Mouse (Mus musculus): ENCODE measurements around the gene Zic3.

Zic3 gene

DNA sequence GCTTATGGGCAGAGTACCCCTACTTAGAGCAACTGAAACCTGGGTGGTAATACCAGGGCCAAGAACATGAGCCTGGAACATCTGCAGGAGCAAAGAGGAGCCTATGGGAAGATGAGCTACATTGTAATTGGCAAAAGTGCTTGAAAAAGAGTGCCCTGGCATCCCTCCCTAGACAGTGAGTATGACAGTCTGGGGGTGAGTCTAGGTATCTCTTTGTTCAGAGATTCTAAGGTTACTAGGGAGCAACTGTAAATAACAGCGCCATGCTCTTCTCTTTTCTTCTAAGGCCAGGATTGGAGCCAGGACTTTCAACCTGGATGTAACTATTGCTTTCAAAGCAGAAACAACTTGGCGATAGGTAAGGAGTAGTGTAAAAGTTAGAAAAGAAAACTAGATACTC is at the start of gene Zic3:
Gene Zic3 (plus strand): TSS at position 301 of the 400 bp plus-strand sequence.
- DNase-seq (ENCODE audit: low read depth), result no peak

DNA sequence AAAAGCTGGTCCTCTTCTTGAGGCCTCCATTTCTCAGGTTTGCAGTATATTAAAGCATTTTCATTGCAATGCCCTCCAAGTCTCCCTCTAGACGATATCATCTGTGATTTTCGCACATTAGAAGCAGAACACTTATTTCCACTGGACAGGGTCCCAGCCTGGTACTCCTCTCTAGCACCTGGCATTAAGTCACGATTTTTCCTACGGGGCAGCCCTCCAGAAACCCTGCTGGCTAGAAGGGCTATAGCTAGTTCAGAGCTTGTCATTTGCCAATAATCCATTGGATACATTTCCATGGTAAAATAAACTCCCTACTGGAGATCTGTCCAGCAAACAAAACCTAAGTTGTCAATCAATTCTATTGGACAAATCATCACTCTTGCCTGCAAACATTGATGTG is 40.1 kb upstream of the Zic3 start:
- DNase-seq (ENCODE audit: low read depth), result no peak

DNA sequence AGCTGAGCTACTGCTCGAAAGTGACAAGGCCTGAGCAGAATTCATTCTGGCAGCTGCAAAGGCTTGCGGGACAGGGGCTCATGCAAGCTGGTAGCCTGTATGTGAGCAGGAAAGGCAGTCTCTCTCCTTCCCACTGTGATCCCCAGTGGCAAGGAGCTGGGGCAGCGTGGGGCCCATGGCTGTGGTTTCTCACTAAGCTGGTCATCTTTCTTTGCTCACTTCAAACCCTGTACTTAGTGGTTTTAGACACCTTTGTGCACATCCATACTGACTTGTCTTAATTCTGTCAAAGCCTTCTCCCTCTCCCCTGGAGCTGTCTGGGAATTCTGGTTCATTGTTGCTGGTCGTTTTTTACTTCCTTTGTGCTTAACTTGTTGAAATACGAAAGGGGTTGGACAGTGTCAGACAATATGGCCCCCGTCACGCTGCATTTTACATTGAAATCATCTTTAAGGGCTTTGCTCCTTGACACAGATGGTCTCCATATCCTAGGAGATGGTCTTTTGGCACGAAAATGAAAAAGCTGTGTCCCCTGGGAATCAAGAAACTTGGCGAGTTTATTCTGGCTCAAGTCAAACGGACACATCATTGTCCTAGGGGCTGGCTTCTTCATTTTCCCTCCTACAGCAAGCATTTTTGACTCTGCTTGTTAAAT is 34.9 kb upstream of the Zic3 start:
- DNase-seq (ENCODE audit: low read depth), result no peak

DNA sequence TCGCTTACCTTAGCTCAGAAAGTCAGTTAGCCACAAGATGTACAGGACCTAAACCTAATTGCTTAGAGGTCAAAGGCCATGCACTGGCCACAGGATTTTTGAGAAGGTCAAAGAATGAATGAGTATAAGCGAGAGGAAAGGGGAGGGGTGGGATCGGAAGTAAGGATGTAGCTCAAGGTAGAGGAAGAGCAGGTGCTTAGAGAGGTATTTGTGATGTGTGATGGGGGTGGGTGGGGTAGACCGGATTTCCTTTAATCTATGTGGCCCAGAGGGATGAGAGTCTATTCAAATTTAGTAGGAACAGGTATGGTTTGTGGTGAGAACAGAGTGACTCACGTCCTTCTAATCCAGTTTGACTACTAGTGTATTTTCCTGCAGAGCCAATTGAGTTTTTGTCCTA is 9.1 kb upstream of the Zic3 start:
- no peak for DNase-seq (ENCODE audit: low read depth)

DNA sequence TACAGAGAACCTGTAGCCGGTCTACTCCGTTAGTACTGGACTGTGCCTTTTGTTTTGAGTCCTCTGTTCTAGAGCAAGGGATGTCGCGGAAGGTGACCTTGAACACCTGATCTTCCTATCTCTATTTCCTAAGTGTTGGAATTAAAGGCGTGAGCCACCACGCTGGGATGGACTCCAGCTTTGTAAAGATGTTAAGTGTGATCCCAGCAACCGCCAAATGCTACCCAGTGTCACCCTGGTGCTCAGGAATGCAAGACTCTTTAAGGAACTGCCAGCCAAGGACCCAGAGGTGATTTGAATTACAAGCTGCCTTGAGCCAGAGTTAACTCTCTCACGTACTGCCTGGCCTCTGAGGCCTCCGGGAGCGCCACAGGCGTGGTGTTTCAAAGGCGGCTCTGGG is 8.4 kb upstream of the Zic3 start:
- no peak for DNase-seq (ENCODE audit: low read depth)

DNA sequence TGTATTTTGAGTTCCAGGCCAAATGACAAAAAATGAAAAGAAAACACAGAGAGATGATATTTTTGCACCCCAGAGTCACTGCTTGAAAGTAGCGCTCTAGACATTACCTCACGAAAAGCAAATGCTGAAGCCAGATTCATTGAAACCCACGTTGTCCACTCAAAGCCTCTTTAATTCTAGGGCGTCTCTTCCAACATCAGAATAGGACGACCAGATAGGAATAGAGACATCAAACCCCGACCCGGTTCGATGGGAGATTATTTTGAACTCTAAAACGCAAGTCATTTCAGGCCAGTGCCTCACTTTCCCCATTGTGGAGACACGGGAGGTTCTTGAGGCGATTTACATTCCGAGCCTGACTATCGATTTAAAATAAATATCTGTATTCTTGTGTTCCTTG is 7.7 kb upstream of the Zic3 start:
- DNase-seq (ENCODE audit: low read depth), result no peak

DNA sequence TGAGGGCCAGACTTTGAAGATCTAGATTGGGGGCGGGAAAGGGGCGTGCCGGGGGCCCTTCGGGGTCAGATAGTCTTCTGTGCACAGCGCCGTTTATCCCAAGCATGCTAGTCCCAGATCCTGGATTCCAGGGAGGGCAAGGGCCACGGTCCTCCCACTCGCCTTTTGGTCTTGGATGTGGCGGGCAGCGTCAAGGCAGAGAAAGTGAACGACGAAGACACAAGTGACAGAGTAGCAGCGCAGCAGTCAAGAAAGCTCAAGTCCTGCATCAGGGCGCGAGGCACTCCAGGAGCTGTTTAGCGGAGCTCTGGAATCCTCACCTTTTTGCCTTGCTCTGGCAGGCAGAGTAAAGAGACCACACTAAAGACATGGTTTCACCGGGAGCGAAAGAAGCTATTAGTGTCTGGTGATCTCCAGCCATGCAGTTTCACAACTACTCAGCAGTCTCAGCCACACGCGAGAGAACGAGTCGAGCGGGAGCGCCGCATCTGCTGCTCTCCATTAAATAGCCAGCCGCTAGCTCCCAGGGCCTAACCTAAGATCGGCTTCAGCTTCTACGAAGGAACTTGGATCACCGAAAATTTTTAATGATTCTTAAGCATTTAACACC is 7.1 kb upstream of the Zic3 start:
- DNase-seq (ENCODE audit: low read depth), result no peak

DNA sequence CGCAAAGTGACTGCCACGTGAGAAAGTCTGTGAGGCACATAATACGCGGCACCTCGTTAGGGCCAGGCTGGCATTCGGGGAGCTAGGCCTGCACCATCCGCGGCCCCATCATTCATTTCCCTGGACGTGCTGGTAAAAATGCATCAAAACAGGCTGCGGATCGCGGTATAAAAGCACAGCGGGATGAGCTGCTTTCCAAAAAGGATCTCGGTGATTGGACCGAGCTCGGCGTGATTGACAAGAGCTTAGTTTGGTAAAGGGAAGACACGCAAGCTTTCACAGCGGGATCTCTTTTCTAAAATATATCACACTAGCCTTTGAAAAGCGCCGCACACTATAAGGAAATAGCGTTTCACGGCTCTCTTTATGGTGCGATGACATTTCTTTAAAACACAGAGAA is 3.8 kb upstream of the Zic3 start:
- DNase-seq (ENCODE audit: low read depth), result no peak

DNA sequence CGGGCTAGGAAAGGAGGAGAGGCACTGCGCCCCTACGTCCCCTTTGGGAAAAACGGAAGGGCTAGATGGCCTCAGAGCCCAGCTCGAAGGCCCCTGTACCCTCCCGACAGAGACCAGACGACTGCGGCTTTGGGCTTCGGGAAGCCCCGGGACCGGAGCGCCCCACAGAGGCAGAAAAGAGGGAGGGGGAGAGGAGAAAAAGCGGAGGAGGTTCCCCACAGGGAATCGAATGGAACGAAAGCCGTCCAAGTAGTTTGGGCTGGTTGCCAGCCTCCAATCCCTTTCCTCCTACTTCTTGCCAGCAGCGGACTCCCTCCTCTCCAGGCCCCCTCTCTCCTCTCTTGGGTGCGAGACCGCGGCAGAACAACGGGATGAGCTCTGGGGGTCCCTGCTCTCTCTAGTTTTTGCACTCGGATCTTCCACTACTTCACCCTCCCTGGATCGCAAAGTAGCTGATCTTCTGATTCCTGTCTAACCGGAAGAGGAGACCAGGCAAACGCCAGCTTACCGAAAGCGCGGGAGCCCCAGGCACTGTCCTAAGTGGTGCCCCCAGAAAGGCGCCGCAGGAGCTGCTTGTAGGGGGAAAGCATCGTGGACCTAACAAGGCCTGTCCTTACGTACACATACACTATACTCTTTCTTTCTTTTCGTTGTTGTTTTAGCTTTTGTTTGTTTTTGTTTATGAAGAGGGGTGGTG is 3.1 kb upstream of the Zic3 start:
- no peak for DNase-seq (ENCODE audit: low read depth)

DNA sequence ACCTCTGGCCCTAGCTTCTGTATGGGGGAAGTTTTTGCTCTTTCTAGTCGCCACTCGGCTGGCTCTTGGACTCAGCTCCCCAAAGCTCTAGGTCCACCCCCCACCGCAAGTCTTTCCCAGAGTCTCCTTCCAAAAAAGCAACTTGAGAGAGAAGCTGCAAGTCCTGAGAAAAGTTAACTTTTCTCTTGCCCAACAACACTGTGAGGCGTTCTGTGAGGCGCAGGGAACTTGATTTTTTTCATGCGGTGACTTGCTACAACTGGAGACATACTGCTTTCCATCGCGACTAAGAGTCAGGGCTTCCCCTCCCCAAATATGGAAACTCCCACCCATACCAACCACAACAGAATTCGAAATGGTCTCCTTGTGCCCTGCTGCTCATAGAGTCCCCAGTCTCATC is 5.1 kb downstream of the Zic3 start:
- no peak for DNase-seq (ENCODE audit: low read depth)

DNA sequence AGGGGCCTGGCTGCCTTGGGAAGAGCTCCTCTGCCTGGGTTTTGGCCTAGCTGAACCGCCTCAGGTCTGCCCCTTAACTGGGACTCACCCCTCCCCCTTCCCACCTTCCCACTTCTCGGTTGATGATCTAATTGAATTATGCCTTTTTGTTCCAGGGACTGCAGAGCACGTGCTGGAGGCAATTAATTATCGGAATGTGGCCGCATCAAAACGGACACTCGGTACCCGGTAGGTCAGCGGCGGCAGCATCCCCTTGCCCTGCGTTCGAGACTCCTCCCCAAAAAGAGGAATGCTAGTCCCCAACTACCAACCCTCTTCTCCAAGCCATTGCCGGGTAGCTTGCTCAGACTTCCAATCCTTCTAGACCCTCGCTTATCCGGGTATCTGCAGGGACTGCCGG is 5.6 kb downstream of the Zic3 start:
- DNase-seq (ENCODE audit: low read depth), result no peak

DNA sequence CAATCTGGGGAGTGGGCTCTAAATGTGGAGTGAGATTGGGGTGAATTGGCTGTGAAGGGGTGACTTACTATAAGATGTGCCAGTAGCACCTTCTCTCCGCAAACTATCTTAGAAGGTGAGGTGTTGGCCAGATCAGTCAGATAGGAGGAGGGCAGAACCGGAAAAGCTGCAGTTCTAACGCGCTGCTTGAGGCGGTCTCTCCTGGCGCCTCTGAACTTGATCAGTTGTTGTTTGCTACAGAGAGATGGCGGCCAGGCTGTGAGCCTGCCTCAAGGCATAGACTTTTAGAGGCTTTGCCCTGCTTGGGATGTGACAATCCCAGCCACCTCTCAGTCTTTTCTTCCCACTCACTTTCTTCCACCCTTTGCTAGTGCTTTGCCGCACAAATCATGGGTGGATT is 6.4 kb downstream of the Zic3 start:
- DNase-seq (ENCODE audit: low read depth), result no peak

DNA sequence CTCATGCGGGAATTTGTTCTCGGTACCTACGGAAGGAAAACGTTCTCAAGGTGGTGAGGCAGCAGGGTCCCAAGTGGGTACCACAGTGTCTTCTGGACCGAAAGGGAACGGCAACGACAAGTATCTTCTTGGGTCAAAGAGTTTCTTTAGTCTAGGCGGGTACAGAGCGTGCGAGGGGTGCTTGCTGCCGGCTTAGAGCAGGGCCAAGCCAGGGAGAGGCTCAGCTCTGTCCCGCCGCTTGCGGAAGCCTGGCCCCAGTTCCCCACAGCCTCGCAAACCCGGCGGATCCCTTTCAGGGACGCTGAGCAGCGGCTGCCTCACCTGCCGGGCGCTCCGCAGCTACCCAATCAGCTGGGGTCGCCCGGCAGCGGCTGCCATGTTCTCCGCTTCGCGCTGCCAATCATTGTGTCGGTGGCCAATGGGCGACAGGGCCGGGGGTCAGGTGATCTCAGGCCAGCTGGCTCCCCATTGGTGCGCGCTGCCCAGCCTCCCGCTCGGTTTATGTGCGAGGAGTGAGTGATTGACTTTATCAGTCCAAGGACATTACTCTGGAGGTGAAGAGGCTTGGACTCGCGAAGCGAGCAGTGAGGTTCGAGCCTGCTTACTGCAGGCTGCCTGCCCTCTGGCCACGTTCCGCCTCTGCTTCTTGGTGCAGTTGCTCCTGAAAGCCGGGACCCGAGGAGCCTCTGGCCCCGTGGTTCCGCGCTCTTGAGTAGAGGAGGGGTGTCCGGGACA is 7.8 kb downstream of the Zic3 start:
- no peak for DNase-seq (ENCODE audit: low read depth)

DNA sequence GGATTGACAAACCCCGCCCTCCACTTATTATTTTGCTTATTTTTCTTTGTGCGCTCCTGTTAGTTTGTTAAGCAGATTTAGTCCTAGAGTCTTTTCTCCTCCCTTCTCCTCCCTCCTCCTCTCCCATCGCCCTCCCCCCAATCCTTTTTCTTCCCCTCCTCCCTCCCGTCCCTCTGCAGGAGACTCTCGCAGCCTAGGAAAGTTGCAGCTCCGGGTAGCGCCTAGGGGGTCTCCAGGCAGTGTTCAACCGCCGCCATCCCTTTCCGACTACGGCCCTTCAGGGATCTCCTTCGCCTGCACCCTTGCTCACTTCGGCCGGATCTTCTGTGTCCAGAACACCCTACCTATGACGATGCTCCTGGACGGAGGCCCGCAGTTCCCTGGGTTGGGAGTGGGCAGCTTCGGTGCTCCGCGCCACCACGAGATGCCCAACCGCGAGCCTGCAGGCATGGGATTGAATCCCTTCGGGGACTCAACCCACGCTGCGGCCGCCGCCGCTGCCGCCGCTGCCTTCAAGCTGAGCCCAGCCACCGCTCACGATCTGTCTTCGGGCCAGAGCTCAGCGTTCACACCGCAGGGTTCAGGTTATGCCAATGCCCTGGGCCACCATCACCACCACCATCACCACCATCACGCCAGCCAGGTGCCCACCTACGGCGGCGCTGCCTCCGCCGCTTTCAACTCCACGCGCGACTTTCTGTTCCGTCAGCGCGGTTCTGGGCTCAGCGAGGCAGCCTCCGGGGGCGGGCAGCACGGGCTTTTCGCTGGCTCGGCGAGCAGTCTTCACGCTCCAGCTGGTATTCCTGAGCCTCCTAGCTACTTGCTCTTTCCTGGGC is 8.6 kb downstream of the Zic3 start:
- DNase-seq (ENCODE audit: low read depth), result no peak

DNA sequence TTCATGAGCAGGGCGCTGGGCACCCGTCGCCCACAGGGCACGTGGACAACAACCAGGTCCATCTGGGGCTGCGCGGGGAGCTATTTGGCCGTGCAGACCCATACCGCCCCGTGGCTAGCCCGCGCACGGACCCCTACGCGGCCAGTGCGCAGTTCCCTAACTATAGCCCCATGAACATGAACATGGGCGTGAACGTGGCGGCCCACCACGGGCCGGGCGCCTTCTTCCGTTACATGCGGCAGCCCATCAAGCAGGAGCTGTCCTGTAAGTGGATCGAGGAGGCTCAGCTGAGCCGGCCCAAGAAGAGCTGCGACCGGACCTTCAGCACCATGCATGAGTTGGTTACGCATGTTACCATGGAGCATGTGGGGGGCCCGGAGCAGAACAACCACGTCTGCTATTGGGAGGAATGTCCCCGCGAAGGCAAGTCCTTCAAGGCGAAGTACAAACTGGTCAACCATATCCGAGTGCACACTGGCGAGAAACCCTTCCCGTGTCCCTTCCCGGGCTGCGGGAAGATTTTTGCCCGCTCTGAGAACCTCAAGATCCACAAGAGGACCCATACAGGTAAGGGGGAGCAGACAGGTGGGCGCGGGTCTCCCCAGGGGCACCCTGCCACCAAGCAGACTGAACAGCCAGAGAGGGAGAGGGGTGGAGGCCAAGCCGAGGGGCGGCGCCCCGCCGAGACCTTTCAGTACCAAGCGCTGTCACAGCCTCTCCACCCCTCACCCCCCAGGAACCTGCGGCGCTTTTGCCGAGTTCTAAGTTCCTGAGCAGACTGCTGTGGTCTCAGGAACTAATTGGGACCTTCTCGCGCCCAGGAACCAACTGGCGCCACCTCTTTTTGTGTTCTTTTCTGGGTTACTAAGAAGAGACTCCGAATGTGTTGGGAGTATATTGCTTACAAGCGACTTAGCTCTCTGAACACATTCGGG is 9.4 kb downstream of the Zic3 start:
- no peak for DNase-seq (ENCODE audit: low read depth)

DNA sequence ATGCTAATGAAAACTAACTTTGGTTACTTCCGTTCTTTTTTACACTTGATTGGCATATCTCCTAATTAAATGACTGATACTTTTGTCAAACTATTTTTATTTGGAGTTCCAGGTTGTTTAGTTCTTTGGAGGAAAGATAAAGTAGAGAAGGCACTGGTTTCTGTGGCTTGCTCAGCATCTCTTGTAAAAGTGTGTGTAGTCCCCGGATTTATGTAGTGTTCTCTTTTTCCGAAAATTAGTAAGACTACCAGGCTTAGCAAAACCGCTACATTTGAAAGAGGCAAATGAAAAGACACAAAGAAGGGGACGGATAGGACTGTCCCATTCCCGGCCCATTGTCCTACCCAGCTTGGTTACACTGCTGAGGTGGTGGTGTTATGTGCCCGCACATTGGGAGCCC is 10.1 kb downstream of the Zic3 start:
- no peak for DNase-seq (ENCODE audit: low read depth)

DNA sequence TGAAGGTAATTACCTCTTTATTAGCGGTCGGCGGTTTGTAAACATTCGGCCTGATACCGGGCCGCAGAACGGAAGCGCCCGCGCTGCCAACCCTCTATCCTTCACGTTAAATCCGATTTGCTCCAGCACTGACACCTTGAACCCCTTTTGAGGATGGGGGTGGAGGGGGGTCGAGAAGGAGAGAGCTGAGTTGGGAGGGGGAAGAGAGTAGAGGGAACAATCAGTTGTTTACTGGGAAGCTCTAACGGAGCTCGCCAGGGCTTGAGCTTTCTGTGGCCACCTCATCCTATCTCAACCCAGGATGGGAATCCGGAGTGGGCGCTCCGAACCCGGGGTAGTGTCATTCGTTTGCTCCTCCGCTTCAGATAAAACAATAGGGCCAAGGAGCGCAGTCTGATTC is 11.0 kb downstream of the Zic3 start:
- no peak for DNase-seq (ENCODE audit: low read depth)

DNA sequence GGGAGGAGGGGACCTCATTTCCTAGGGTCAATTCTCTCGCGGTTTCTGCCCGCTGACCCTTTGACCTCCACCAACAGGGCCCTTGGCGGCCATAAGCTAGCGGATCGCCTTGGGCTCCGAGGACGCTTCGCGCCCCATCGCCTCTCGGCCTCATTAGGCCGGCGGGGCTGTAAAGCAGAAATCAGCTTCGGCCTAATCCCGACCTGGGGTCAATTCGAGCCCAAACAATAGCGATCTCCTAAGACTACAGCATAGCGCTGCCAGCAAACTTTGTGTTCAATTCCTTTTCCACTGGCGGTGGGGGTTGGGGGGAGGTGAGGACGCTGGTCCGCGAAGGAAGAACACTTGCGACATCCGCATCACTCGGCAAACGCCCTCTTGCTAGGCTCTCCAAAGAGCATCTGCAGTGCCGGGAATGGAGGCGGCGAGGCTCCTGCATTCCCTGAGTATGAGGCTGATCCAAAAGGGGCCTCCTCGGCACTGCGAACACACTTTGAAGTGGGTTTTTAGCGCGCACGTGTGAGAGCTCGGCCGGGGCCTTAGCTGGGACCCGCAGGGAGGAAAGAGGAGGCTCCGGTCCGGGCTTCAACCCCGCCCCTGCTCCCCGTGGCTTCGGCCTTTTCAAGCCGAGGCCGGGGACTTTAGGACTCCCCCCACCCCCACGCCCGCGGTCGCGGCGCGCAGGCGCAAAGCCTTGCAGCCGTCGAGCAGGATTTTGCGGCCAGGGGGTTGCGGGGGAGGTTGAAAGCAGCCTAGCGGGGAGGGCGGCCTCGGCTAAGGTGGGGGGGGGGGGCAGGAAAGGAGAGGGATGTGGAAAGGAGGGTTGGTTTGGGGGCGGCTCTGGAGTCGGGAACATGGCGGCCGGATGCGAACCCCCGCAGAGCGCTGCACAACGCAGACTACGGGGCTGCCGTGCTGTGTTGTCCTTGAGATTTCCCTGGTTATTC is 15.8 kb downstream of the Zic3 start:
- DNase-seq (ENCODE audit: low read depth), result no peak

DNA sequence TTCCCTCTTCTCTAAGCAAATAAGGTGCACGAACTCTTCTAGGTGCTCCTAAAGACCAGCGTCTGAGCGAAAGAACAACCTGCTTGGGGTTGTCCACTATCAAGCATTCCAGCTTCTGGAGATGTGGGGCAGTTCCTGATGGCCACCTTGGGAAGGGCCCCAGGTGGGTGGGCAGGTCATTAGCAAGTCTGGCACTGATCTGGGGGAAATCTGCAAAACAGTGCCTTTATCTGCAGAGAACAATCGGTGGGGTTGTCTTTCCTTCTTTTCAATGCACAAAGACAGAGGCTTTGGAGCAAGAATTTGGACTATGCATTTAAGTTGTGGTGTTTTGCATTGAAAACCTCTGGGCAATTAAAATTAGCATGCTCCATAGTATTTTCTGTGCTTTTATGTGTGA is 17.2 kb downstream of the Zic3 start:
- DNase-seq (ENCODE audit: low read depth), result no peak

DNA sequence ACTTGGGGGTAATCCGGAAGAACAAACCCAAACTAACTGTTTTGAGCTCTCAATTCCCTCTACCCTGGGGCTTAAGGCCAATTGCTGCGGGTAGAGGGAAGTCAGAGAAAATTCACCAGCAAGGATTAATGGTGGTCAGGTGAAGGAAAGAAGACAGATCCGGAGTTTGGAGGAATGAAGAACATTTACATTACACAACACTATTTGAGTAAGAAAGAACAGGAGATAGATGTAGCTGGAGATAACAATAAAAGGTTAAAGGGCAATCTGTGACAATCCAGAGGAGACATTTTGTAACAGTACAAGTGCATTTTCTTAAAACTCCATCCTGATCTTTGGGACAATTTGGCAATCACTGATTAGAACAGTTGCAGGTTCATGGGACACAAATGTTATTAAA is 19.4 kb downstream of the Zic3 start:
- no peak for DNase-seq (ENCODE audit: low read depth)
